Mouse (Mus musculus) neural tube, embryonic 11.5 days (tissue): ENCODE data around the gene Faim2. TPM values are rescaled to one million over a fixed set of nuclear protein-coding genes. Genes with fewer than 3 reads are reported as not detected.

Experiments used
- ATAC-seq: fragments of 200-750 bp; cut with Nextera tagmentation; 2 replicates; pipeline ENCODE4 v1.8.0; 2017; ENCODE audit warnings: moderate number of reproducible peaks, mild to moderate bottlenecking, moderate TSS enrichment, moderate library complexity; ENCODE audit not compliant: insufficient read depth, low FRiP score, low TSS enrichment
- DNase-seq: peaks from one replicate; pipeline ENCODE4 v3.0.0-alpha.2; 2015; ENCODE audit warnings: low spot score
- H3K27ac ChIP-seq: fragments of 300-500 bp; sonication (generic); 2 replicates; pipeline ENCODE4 v1.5.1; 2014; ENCODE audit warnings: low read depth, mild to moderate bottlenecking, low read length
- H3K27me3 ChIP-seq: fragments of 300-500 bp; sonication (generic); 2 replicates; pipeline ENCODE4 v1.6.1; 2014; ENCODE audit warnings: mild to moderate bottlenecking, low read length, mixed read lengths; ENCODE audit not compliant: control insufficient read depth, insufficient read depth
- H3K36me3 ChIP-seq: fragments of 300-500 bp; sonication (generic); 2 replicates; pipeline ENCODE4 v1.6.1; 2014; ENCODE audit warnings: mild to moderate bottlenecking, low read length, moderate library complexity, mixed read lengths; ENCODE audit not compliant: control insufficient read depth, insufficient read depth
- H3K4me1 ChIP-seq: fragments of 300-500 bp; sonication (generic); 2 replicates; pipeline ENCODE4 v1.6.1; 2014; ENCODE audit warnings: low read length, mixed read lengths; ENCODE audit not compliant: control insufficient read depth, insufficient read depth
- H3K4me2 ChIP-seq: fragments of 300-500 bp; sonication (generic); 2 replicates; pipeline ENCODE4 v1.6.1; 2014; ENCODE audit warnings: low read depth, mild to moderate bottlenecking, moderate library complexity
- H3K4me3 ChIP-seq: fragments of 300-500 bp; sonication (generic); 2 replicates; pipeline ENCODE4 v1.5.1; 2014; ENCODE audit warnings: low read depth, low read length
- H3K9ac ChIP-seq: fragments of 300-500 bp; sonication (generic); 2 replicates; pipeline ENCODE4 v1.6.1; 2014; ENCODE audit warnings: mild to moderate bottlenecking, low read length
- H3K9me3 ChIP-seq: fragments of 300-500 bp; sonication (generic); 2 replicates; pipeline ENCODE4 v1.6.1; 2016; ENCODE audit warnings: low read length; ENCODE audit not compliant: control insufficient read depth
- WGBS: fragments of 180-500 bp; shearing (Covaris S2); extraction: QIAGEN DNeasy Blood & Tissue Kit; methylation state at CpG from one replicate; pipeline ENCODE4 v1.1.7; 2014; 5-methylcytosine and 5-hydroxymethylcytosine counted together
- polyA plus RNA-seq: library from polyadenylated mRNA; unstranded; fragments of >200 nt; fragmentation: Nextera tagmentation; extraction: Ambion mirVana; gene quantifications from 2 replicates; pipeline ENCODE4 v1.2.1, GENCODE M21; 2014

Gene Faim2
- polyA plus RNA-seq, 1 experiment from 2014 or later, result 2.3 TPM

DNA sequence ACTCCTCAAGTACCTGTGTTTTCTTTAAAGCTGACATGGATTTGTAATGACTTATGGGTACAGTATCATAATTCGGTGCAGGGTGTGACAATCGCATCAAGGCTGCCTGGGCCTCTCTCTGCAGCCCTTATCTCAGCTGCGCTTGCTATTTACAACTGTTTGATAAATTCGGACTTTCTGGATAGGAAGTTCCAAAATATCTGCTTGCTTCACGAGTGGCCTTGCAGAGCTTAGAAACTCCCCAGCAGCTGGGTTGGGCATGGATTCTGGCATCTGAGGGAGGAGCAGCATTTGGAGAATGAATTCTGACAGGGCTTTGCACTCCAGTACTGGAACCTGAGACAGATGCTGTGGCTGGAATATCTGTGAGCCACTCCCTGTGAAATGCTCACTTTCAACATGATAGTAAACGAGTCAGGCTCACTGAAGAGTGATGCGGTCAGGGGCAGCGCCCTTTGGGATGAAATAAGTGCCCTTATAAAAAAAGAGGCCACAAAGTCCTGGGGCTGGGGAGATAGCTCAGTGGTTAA, 78.1 kb downstream of the Faim2 start:
- 85% methylated on average over 8 of the region's 8 CpGs for WGBS

DNA sequence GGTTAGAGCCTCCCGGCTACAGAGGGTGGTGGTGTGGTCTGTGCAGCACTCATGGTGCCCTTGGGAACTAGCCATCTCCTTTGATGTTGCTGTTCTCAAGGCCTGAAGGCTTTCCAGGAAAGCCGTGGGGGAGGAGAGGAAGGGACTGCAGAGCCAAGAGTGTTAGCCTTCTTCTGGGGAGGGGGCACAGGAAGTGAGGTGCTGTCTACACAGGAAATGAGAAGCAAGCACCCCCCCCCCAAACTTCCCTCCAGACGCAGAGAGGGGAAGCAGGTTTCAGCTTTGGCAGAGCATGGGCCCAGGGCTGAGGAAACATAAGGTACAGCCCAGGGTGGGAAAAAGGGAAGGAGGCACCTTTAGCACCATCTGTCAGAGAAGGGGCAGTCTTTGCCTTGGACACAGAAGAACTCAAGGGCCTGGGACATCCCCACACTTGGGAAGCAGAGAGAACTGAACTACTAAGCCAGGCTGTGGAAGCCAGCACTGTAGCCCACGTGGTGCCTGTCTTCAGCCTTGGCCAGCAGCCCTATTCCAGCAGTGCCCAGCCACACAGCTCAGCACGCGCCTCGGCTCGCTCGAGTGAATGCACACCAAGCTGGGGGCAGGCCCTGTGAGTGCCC, 78.7 kb downstream of the Faim2 start:
- H3K4me2 ChIP-seq, result no peak overlapping the region
- H3K9me3 ChIP-seq, result no peaks in the 10 kb centered on the region
- 76% methylated on average over 9 of the region's 9 CpGs for WGBS
- no peak overlapping the region for H3K4me3 ChIP-seq
- no peaks in the 10 kb centered on the region for H3K27me3 ChIP-seq
- ATAC-seq (no peak), DNase-seq (no peak)
- no peak overlapping the region for H3K27ac ChIP-seq
- H3K4me1 ChIP-seq, result no peaks in the 10 kb centered on the region; the same call in 1 of the 2 replicates
- peaks cover 2% of the 10 kb centered on the region; the same call in 1 of the 2 replicates for H3K36me3 ChIP-seq
- no peak overlapping the region for H3K9ac ChIP-seq

More for the DNA sequence above, 78.1 kb downstream of the Faim2 start:
- no peak overlapping the region for H3K4me2 ChIP-seq
- H3K9me3 ChIP-seq, result no peaks in the 10 kb centered on the region
- H3K27ac ChIP-seq, result no peak overlapping the region
- peaks cover 2% of the 10 kb centered on the region; the same call in 1 of the 2 replicates for H3K36me3 ChIP-seq
- ATAC-seq (no peak), DNase-seq (no peak)
- no peaks in the 10 kb centered on the region for H3K27me3 ChIP-seq
- no peak overlapping the region for H3K4me3 ChIP-seq
- no peak overlapping the region for H3K9ac ChIP-seq
- H3K4me1 ChIP-seq, result no peaks in the 10 kb centered on the region; the same call in 1 of the 2 replicates

Other genes starting within 250 kb of the Faim2 start
- gene Prpf40b, start 233.1 kb downstream of the Faim2 start, polyA plus RNA-seq, result 50.4 and 55.8 TPM in 2 replicates
- 0.07 TPM in 1 of 2 replicates, not detected in the other for gene Fam186b, start 232.3 kb downstream of the Faim2 start, polyA plus RNA-seq
- 13.7 and 14.5 TPM in 2 replicates for gene Fmnl3, start 157.7 kb downstream of the Faim2 start, polyA plus RNA-seq
- gene Tmbim6, start 135.3 kb downstream of the Faim2 start, polyA plus RNA-seq, result 237 and 246 TPM in 2 replicates
- gene Nckap5l, start 70.4 kb downstream of the Faim2 start, polyA plus RNA-seq, result 14.9 TPM in 2 replicates
- 17.6 and 18.1 TPM in 2 replicates for gene Bcdin3d, start 53.4 kb downstream of the Faim2 start, polyA plus RNA-seq
- not detected in 2 replicates for gene Aqp2, start 50.9 kb upstream of the Faim2 start, polyA plus RNA-seq
- 0.27 and 0.59 TPM in 2 replicates for gene Aqp5, start 62.6 kb upstream of the Faim2 start, polyA plus RNA-seq
- gene Aqp6, start 73.2 kb upstream of the Faim2 start, polyA plus RNA-seq, result 0.64 and 0.66 TPM in 2 replicates
- gene Racgap1, start 123.5 kb upstream of the Faim2 start, polyA plus RNA-seq, result 175 and 185 TPM in 2 replicates
- gene Asic1, start 142.2 kb upstream of the Faim2 start, polyA plus RNA-seq, result 15.1 and 17.0 TPM in 2 replicates
- gene Smarcd1, start 174.0 kb upstream of the Faim2 start, polyA plus RNA-seq, result 117 and 135 TPM in 2 replicates
- gene Gm17349, start 177.3 kb upstream of the Faim2 start, polyA plus RNA-seq, result not detected in 2 replicates
- gene Gpd1, start 189.3 kb upstream of the Faim2 start, polyA plus RNA-seq, result 0.32 and 0.33 TPM in 2 replicates
- 134 and 135 TPM in 2 replicates for gene Cox14, start 197.5 kb upstream of the Faim2 start, polyA plus RNA-seq
- 65.1 and 69.7 TPM in 2 replicates for gene Cers5, start 244.7 kb upstream of the Faim2 start, polyA plus RNA-seq